Mouse (Mus musculus): ENCODE measurements around the gene Ace.
"Not testable (repeated sequence)": the region's sequence is repeated elsewhere in the genome, so short reads cannot be mapped to it uniquely, and the experiment has no call there.

The Ace gene

DNA sequence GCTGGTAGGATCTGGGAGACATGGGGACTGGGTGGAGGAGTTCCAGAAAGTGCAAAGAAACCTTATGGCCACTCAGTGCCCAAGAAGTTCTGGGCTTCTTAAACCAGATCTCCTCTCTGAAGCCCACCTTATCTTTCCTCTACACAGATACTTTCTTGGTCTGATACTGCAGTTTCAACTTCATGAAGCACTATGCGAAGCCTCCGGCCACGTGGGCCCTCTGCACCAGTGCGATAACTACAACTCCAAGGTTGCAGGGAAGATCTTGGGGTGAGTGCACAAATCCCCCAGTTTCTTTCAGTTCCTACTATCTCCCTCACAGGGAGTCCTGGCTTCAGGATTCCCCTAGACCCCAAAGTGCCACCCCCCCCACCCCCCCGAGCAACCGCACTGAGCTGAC lies 32.3 kb downstream of the Ace start:
- DNase-seq = no peak

DNA sequence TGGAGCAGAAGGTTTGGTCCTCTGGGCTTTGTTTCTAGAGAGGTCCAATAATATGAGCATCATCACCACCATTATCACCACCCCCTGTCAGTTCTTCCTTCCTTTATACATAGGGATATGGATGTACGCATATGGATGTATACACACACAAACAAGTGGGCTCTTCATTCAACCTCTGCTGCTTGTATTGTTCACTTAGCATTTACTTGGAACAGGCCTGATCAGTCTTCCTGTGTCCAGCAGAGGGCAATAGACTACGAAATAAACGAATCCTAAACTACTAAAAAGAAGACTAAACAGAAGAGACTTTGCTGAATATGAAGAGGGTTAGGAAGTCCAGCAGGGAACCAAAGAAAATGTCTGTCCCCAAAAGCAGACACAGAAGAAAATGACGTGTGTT lies 34.0 kb downstream of the Ace start:
- no peak for DNase-seq

DNA sequence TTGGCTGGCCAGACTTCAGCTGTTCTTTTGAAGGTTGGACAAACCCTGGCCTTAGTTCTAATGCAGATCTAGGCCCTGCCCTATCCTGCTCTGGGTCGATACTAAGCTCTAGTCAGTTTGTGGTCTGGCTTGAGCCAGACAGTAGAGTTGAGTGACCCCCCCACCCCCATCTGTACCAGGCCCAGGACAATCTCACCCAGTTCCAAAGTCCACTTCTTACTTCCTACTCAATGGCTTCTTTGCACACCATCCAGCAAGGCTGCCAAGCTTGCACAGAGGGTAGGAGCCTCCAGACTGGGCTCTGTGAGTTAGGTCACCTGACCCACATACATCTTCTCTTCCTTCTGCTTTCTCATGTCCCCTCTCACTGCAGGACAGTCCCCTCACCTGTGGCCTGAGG lies 36.8 kb downstream of the Ace start:
- DNase-seq = no peak

DNA sequence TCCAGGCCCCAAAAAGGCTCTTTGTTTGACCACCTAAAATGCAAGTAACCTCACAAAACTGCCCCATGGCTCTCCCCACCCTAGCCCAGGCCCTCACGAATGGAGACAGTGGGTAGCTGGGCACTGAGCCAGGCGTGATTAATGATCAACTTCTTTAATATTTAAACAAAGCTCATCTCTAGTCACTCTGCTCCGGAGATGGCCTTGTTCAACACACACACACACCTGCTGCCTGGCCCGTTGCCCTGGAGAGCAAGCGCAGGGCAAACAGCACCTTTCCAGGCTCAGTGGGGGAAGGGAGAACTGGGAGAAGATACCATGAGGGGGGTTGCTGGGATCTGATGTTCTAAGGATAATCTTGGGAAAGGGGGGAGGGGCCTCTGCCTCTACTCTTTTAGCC lies 38.2 kb downstream of the Ace start:
- no peak for DNase-seq

DNA sequence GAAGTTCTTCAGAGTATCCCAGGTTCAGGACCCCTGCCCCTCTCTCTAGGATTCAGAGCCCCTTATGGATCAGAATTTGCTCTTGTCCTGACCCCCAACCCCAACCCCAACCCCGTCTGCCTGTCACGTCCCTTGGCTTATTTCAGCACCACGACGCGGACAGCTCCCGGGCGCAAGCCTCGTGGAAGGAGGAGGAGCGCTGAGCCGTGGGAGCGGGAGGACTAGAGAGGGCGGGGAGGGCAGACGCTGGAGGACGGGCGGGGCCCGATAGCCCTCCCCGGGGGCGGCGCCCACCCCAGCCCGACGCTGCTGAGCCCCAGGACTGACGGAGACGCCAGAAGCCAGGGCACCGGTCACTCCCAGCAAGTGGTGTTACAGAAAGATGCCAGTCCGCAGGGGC lies 40.1 kb downstream of the Ace start, which contains the start of gene Kcnh6:
Kcnh6 (plus strand) TSS at position 304 of the 400 bp plus-strand sequence.
- DNase-seq = peak; percentile 87

DNA sequence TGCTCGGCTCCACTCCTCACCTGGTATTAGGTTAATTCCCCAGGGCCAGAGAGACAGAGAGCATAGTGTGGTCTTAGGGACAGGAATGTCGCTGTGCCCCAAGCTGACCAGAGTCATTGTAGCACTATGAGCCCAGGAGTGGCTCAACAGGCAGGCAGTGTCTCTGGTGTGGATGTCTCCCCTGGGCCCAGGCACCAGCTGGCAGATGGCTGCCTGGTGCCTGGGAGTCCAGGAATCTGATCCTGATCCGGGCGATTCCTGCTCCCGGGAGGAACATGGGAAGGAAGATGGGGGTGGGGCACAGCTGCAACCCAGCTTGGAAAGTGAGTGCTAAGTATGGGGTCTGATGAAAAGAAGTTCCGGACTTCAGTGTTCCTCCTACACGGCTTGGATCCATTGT lies 45.0 kb downstream of the Ace start:
- no peak for DNase-seq

DNA sequence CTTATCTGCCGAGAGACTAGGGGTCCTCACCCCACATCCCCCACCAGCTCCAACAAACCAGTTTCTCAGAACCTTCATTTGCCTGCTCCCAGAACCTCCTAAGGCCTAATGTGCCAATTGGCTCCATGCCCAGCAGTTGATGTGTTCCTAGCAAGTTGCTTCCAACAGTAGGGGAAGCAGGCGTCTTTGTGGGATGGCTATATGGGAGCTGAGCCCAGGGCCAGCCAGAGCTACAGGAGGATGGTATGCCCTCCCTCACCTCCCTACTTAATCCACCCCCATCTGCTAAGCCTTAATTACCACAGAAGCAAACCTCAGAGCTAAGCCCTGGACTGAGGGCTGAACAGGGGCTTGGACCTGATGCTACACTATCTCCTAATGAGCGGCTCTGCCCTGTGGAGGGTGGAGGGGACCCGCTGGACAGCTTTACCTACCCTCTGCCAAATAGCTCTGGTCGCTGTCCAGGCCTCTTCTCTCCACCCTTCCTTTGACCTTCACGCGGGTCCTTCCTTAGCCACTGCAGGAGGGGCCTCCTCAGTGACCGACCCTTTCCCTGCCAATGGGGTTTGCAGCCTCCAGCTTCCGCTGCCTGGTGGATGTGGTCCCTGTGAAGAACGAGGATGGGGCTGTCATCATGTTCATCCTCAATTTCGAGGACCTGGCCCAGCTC lies 45.9 kb downstream of the Ace start:
- peak; percentile 54 for DNase-seq

DNA sequence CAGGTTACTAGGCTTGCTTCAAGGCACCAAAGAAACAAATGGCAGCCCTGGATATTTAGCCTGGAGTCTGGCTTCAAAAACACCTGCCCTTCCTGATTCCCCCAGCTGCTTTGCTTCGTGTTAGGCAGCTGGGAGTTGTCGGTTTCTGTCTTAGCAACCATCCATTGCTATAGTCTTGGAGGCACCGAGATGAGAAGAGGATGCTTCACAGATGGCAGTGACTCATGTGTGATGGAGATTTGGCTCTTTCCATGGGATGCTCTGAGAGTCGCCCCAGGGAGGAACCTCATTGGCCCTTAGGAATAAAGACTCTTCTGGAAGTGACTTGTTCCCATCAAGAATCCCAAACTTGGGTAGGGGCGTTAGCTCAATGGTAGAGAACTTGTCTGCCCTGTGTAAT lies 48.7 kb downstream of the Ace start:
- DNase-seq = no peak

DNA sequence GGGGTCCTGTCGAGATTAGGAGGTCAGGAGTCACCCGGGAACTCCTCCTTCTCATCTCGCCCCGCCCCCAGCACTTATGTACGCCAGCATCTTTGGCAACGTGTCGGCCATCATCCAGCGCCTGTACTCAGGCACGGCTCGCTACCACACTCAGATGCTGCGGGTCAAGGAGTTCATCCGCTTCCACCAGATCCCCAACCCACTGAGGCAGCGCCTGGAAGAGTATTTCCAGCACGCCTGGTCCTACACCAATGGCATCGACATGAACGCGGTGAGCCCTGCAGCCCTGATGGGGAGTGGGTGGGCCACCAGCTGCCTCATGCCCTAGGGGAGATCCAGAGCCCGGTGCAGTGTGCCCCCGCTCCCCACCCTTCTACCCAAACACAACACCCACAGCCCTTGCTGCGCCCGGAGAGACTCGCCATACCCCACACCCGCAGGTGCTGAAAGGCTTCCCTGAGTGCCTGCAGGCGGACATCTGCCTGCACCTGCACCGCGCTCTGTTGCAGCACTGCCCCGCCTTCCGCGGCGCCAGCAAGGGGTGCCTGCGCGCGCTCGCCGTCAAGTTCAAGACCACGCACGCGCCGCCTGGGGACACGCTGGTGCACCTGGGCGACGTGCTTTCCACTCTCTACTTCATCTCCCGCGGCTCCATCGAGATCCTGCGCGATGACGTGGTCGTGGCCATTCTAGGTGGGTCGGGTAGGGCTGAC lies 52.5 kb downstream of the Ace start:
- no peak for DNase-seq

DNA sequence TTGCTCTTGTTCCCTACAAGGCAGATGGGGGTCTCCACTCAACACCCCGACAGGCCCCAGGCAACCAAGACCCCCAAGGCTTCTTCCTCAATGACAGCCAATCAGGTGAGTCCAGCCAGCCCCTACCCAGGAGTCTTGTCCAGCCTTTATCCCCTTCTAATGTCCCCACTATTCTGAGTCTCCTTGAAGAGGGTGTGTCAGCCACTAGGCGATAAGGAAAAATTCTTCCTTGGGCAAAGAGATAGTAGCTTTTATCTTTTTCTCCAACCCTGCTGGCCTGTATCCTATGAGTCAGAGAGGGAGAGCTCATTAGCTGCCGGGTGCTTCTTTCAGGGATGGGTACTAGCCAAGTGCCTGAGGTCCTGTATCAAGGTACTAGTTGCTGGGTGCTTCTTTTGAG lies 58.0 kb downstream of the Ace start:
- no peak for DNase-seq

DNA sequence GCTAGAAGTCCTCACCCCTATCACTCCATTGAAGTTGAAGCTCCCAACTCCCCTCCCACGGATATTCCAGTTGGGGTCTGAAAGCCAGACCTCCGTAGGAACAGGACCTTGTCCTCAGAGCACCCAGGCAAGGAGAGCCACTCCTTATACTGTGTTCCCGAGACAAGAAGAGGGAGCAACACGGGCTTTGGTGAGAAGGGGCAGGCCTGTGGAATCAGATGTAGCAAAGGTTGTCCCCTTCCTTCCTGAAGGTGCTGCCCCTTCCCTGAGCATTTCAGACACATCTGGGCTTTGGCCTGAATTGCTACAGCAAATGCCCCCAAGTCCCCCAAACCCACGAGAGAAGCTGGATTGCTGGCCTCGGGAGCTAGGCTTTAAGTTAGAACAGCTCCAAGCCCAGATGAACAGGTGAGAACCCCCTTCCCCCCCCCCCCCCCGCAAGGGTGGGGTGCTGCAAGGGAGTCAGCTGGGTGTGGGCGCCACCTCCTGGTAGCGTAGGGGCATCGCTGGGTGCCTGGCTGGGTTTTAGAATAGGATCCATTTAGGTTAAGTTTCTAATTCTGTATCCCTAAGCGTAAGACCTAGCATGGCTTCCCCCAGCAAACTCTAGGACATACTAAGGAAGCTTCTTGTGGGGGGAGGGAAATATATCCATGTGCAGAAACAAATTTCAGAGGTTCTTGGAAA lies 58.9 kb downstream of the Ace start:
- DNase-seq = peak; percentile 73

DNA sequence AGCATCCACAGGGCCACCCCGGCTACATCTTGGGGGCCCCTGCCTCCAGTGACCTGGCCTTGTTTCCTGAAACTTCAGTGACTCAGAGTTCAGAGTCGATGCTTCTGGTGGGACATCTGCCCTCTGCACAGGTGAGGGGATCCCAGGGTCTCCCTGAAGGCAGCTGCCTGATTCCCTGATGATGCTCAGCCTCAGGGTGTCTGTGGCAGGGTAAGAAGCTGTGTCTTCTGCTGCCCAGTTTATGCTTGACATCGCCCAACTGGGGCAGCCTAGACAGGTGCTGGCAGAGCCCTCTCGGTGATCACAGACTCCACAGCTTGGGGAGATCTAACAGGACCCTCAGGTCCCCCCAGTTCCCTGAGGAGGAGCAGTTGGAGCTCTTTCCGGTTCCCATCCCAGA lies 59.9 kb downstream of the Ace start:
- no peak for DNase-seq

DNA sequence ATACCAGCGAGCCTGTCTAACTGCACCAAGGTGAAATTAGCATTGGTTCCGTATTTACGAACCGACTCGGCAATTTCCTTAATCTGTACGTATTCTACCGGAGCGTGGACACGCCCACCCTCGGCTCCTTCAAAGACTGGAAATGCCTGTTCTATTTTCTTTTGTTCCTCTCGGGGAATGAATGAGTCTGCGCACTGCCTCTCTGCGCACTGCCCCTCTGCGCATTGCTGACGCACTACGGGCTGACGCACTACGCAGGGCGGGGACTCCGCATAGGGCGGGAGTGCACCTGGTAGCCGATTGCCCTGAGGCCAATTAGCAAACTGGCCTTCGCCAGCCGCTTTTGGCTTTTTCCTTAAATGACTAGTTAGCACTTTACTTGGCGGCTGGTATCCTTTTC lies 64.3 kb downstream of the Ace start:
- DNase-seq = not testable (repeated sequence)

DNA sequence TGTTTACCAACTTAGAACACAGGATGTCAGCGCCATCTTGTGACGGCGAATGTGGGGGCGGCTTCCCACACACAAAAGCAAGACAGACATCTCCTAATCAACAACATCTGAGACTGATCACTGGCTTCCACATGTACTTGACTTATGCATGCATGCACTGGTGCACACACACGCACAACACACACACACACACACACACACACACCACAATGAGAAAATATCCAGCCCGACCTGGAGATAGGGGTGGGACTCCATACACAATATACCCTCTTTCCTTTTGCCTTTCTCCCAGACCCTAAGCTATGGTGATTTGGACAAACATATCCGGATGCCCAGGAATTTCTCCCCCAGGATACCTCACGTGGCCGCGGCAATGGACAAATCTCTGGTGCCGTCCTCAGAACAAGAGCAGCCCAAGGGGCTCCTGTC lies 65.8 kb downstream of the Ace start:
- no peak for DNase-seq

DNA sequence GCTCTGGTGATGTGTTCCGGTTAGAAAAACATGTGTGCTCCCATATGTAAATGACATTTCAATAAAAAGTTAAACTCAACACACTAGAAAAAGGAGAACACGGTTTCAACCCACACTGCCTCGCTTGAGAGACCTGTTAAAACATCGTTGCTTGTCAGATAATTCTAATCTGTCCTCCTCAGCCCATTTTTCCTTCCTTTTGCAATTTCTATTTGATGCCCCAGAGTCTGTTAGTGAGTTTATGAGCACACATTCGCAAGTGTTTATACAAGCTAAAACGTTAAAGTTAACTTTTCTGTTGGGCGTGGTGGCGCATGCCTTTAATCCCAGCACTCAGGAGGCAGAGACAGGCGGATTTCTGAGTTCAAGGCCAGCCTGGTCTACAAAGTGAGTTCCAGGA lies 67.2 kb downstream of the Ace start:
- no peak for DNase-seq

DNA sequence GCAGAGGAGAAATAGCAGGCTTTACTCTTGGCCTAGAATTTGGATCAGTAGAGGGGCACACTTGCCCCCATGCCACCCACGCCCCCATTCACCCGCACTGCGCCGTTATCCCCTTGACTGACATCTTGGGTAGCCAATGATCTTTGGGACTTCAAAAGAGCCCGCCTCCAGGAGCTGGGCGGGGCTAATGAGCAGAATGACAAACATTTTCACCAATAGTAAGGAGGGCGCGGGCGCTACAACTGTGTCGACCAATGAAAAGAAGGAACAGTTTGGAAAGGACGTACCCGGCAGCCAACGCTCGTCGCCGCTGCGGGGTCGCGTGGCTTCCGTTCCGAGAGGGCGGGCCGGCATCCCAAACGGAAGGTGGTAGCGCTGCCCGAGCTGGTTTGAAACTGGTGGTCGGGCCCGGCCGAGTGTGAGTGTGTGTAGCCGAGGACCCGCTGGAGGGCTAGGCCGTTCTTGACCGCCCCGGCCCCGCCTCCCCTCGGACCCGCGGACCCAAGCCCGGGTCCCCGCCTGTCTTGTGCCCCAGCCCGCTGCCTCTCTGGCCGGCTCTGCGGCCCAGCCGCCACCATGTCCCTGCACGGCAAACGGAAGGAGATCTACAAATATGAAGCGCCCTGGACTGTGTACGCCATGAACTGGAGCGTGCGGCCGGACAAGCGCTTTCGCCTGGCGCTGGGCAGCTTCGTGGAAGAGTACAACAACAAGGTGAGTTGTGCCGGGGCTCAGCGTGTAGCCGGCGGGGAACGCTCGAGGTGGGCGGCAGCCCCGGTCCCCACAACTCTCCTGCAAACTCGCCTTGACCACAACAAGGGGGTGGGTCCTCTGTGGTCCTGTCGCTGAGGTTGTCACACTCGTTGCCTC lies 69.0 kb downstream of the Ace start, which contains the start of gene Dcaf7:
Dcaf7 (plus strand) TSS at position 325 of the 870 bp plus-strand sequence.
- DNase-seq = peak; percentile 95

DNA sequence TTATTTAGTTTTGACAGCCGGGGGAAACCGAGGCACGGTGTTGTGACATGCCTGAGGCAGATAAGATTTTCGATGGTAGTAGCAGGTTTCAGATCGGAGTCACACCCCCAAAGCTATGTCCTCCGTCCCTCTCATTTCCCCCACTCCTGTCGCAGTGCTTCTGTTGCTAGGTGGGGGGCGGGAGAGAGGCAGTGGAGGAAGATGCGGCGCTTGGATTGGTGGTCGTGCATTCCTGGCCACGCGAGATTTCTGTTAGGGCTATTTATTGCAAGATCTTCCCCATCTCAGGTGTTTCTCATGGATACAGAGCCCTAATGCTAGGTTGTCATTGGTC lies 69.6 kb downstream of the Ace start:
- no peak for DNase-seq
